Comparison of ENCODE assay signal across 34 mouse cellular contexts in genomic region chr12:17230581-17230980, GRCm38 (mm10). TPM values are rescaled to one million over a fixed set of nuclear protein-coding genes. Genes with fewer than 3 reads are reported as not detected.
DNase-seq lines count a peak whose midpoint lies in the region; ATAC-seq and TF ChIP-seq lines count a peak whose summit lies in the region.
"Had no signal": no experiment of that assay in that cellular context is flagged by ENCODE, and none has a peak within 500 bp of the region (broad histone marks: within the 10 kb centered on the region; RNA-seq: fewer than 3 reads in every experiment).

No protein-coding gene starts in this region.

- no peak for ATAC-seq in hindbrain, postnatal 0 days
- ATAC-seq: forebrain, embryonic 14.5 days; midbrain, embryonic 15.5 days had no signal

- H3K4me2 ChIP-seq in hindbrain, postnatal 0 days (ENCODE audit: low read depth, low read length): no peak overlapping the region
- H3K4me2 ChIP-seq: embryonic facial prominence, embryonic 12.5 days; heart, embryonic 13.5 days; hindbrain, embryonic 15.5 days; midbrain, embryonic 15.5 days had no signal

- H3K27ac ChIP-seq in left cerebral cortex, adult 2 months: peak overlapping the region; percentile 48
- no peak overlapping the region for H3K27ac ChIP-seq in hindbrain, postnatal 0 days
- H3K27ac ChIP-seq: embryonic facial prominence, embryonic 12.5 days; heart, adult 2 months; heart, embryonic 13.5 days; hindbrain, embryonic 10.5 days; hindbrain, embryonic 15.5 days; liver, embryonic 14.5 days; macrophage; midbrain, embryonic 15.5 days; stomach, postnatal 0 days had no signal

- H3K4me1 ChIP-seq in hindbrain, postnatal 0 days (ENCODE audit: insufficient read depth, low read length): no peaks in the 10 kb centered on the region
- H3K4me1 ChIP-seq: embryonic facial prominence, embryonic 12.5 days; heart, embryonic 13.5 days; midbrain, embryonic 15.5 days had no signal

- DNase-seq in adrenal gland, adult 2 months: peak; percentile 69
- DNase-seq in adrenal gland, adult 18-20 months (ENCODE audit: low spot score in 2 of 2): no peak
- no peak for DNase-seq in left cerebral cortex, adult 2 months (ENCODE audit: extremely low spot score in 1 of 2, low spot score in 2 of 2)
- no peak for DNase-seq in left cerebral cortex, adult 8-10 months (ENCODE audit: low spot score in 2 of 2)
- DNase-seq in adrenal gland, postnatal 36 days: peak; percentile 55 to 70
- no peak for DNase-seq in hindbrain, postnatal 0 days (ENCODE audit: low spot score)
- DNase-seq in spleen, postnatal 14 days (ENCODE audit: low spot score in 2 of 2): no peak
- DNase-seq: B cell, adult 2 months; cerebellum, adult 8-10 months; cerebellum, postnatal 25 days; heart, adult 2 months; heart, postnatal 14 days; kidney, adult 18-20 months; kidney, postnatal 36 days; layer of hippocampus, postnatal 36 days; liver; lung, adult 2 months; lung, postnatal 10 days; right cerebral cortex, adult 18-20 months; spleen, adult 18-20 months; thymus, adult 18-20 months; thymus, postnatal 25 days had no signal

- 80% methylated on average over 5 of the region's 5 CpGs for WGBS in hindbrain, postnatal 0 days

- no peak for TF ChIP-seq CTCF in left cerebral cortex, adult 2 months (IDR thresholded peaks at IDR 0.05)
- no peak for TF ChIP-seq CTCF in hindbrain, postnatal 0 days (IDR thresholded peaks at IDR 0.05; ENCODE audit: low read depth)

- no peak overlapping the region for H3K9ac ChIP-seq in hindbrain, postnatal 0 days (replicated peaks; ENCODE audit: low read length)
- H3K9ac ChIP-seq: embryonic facial prominence, embryonic 12.5 days; heart, embryonic 13.5 days; hindbrain, embryonic 15.5 days; liver, embryonic 14.5 days; midbrain, embryonic 15.5 days had no signal

- no peak overlapping the region for H3K4me3 ChIP-seq in left cerebral cortex, adult 2 months
- H3K4me3 ChIP-seq in hindbrain, postnatal 0 days (ENCODE audit: low read length): no peak overlapping the region
- H3K4me3 ChIP-seq: embryonic facial prominence, embryonic 12.5 days; heart, adult 2 months; heart, embryonic 13.5 days; hindbrain, embryonic 10.5 days; hindbrain, embryonic 15.5 days; midbrain, embryonic 15.5 days had no signal

- intact Hi-C loops in left cerebral cortex, adult 2 months (cut with DNase I): loop anchor here (2.0 kb wide), 1 partner anchor 56 kb away; no protein-coding TSS in a partner anchor

- H3K27me3 ChIP-seq in hindbrain, postnatal 0 days (ENCODE audit: insufficient read depth, low read length): no peaks in the 10 kb centered on the region
- H3K27me3 ChIP-seq: CH12.LX; embryonic facial prominence, embryonic 12.5 days; heart, embryonic 13.5 days; hindbrain, embryonic 15.5 days; midbrain, embryonic 15.5 days had no signal

- no peaks in the 10 kb centered on the region for H3K9me3 ChIP-seq in hindbrain, postnatal 0 days (ENCODE audit: low read length)
- H3K9me3 ChIP-seq: embryonic facial prominence, embryonic 12.5 days; heart, embryonic 13.5 days; hindbrain, embryonic 10.5 days; hindbrain, embryonic 15.5 days; midbrain, embryonic 15.5 days had no signal

- no peaks in the 10 kb centered on the region for H3K36me3 ChIP-seq in hindbrain, postnatal 0 days (ENCODE audit: insufficient read depth, low read length)
- H3K36me3 ChIP-seq: embryonic facial prominence, embryonic 12.5 days; heart, embryonic 13.5 days; hindbrain, embryonic 10.5 days; hindbrain, embryonic 15.5 days; midbrain, embryonic 15.5 days had no signal

RNA-seq across cellular contexts. Expression of gene Pdia6, which starts 35.8 kb away (rescaled TPM):
- 100 to 1,000 TPM; 153 to 218 TPM for total RNA-seq in adrenal gland, adult 2 months (2021)
- 14.0 and 18.3 TPM in 2 replicates for polyA plus RNA-seq in adrenal gland, adult 2 months (2012; rRNA removed)
- total RNA-seq in adrenal gland, adult 18-20 months (2021): 100 to 1,000 TPM; 175 to 178 TPM
- 100 to 1,000 TPM; 137 to 144 TPM for total RNA-seq in left cerebral cortex, adult 2 months (2021)
- total RNA-seq in left cerebral cortex, adult 8-10 months (2022): 100 to 1,000 TPM in 2 of 4 experiments, 10 to 100 TPM in 2; 83.8 to 108 (median 101) TPM
- 100 to 1,000 TPM; 187 to 216 TPM for total RNA-seq in adrenal gland, postnatal 36 days (2021)
- total RNA-seq in hindbrain, postnatal 0 days (2014; rRNA removed): 76.3 and 99.2 TPM in 2 replicates
- polyA plus RNA-seq in hindbrain, postnatal 0 days (2015; fragmentation: Nextera tagmentation; extraction: Ambion mirVana): 194 and 201 TPM in 2 replicates

RNA-seq across cellular contexts. Expression of gene Kcnf1, which starts 53.9 kb away (rescaled TPM):
- under 1 TPM; 0.17 to 0.69 TPM for total RNA-seq in adrenal gland, adult 2 months (2021)
- 0.19 and 0.28 TPM in 2 replicates for polyA plus RNA-seq in adrenal gland, adult 2 months (2012; rRNA removed)
- under 1 TPM; 0.33 to 0.51 TPM for total RNA-seq in adrenal gland, adult 18-20 months (2021)
- total RNA-seq in left cerebral cortex, adult 2 months (2021): 100 to 1,000 TPM; 115 to 117 TPM
- 10 to 100 TPM; 75.8 to 83.7 (median 76.9) TPM for total RNA-seq in left cerebral cortex, adult 8-10 months (2022)
- total RNA-seq in adrenal gland, postnatal 36 days (2021): under 1 TPM; 0.10 to 0.20 TPM
- total RNA-seq in hindbrain, postnatal 0 days (2014; rRNA removed): 8.9 and 10.5 TPM in 2 replicates
- 3.0 and 3.3 TPM in 2 replicates for polyA plus RNA-seq in hindbrain, postnatal 0 days (2015; fragmentation: Nextera tagmentation; extraction: Ambion mirVana)
- total RNA-seq: CH12.LX; heart, adult 2 months; megakaryocyte-erythroid progenitor cell, adult 5-6 weeks; neutrophil, adult 5-6 weeks had no signal
- polyA plus RNA-seq: macrophage had no signal

Comparison
In these comparisons a context has a peak if more than half of its experiments do, and no peak if none do; other contexts are left out.
1. DNase-seq: peak in adrenal gland, adult 2 months (single experiment) and adrenal gland, postnatal 36 days (2 of 2); none in adrenal gland, adult 18-20 months (0 of 2), left cerebral cortex, adult 2 months (0 of 2), left cerebral cortex, adult 8-10 months (0 of 2), hindbrain, postnatal 0 days (single experiment) and spleen, postnatal 14 days (0 of 2).